Mouse (Mus musculus) myocyte (in vitro differentiated cells): ENCODE measurements around the gene Fkbp1a. TPM values are rescaled to one million over a fixed set of nuclear protein-coding genes. Genes with fewer than 3 reads are reported as not detected.

Source experiments
- H3K27me3 ChIP-seq: one replicate; pipeline ENCODE4 v1.6.1; 2011; ENCODE audit not compliant: control insufficient read depth, insufficient read depth, insufficient read length
- H3K36me3 ChIP-seq: one replicate; pipeline ENCODE4 v1.6.1; 2011; ENCODE audit not compliant: control insufficient read depth, insufficient read depth
- H3K4me2 ChIP-seq: one replicate; pipeline ENCODE4 v1.6.1; 2011; ENCODE audit warnings: low read depth, control low read depth
- H3K4me3 ChIP-seq: one replicate; pipeline ENCODE4 v1.5.1; 2011; ENCODE audit warnings: mild to moderate bottlenecking, control low read depth, moderate library complexity
- H3K79me2 ChIP-seq: one replicate; pipeline ENCODE4 v1.6.1; 2011; ENCODE audit not compliant: control insufficient read depth, insufficient read depth
- H3ac ChIP-seq: one replicate; pipeline ENCODE4 v1.6.1; 2011; ENCODE audit not compliant: control insufficient read depth, insufficient read length
- CEBPB ChIP-seq: IDR thresholded peaks from 2 replicates; pipeline ENCODE4 v1.6.1; 2011; ENCODE audit warnings: mild to moderate bottlenecking, moderate library complexity; ENCODE audit not compliant: poor library complexity, insufficient read depth, severe bottlenecking
- E2F4 ChIP-seq: IDR thresholded peaks from one replicate; pipeline ENCODE4 v1.6.1; 2011; ENCODE audit warnings: mild to moderate bottlenecking, control low read depth, moderate library complexity; ENCODE audit not compliant: insufficient read depth
- MAX ChIP-seq: IDR thresholded peaks from one replicate; pipeline ENCODE4 v1.6.1; 2011; ENCODE audit warnings: low read depth, mild to moderate bottlenecking, control low read depth
- MYOD1 ChIP-seq, 3 experiments: IDR thresholded peaks; one replicate each; pipeline ENCODE4 v1.6.1; 2011; ENCODE audit warnings: control low read depth in 2 of 3, low read depth in 2 of 3, mild to moderate bottlenecking in 2 of 3, moderate library complexity in 1 of 3; ENCODE audit not compliant: insufficient read length in 2 of 3, control insufficient read depth in 1 of 3
- MYOG ChIP-seq, 3 experiments: IDR thresholded peaks; one replicate each; pipeline ENCODE4 v1.6.1; 2011; ENCODE audit warnings: control low read depth in 2 of 3, low read depth in 2 of 3, mild to moderate bottlenecking in 2 of 3; ENCODE audit not compliant: insufficient read length in 2 of 3, control insufficient read depth in 1 of 3, insufficient read depth in 1 of 3
- POLR2A ChIP-seq: IDR thresholded peaks from one replicate; pipeline ENCODE4 v1.6.1; 2011; ENCODE audit warnings: low read depth, mild to moderate bottlenecking, control low read depth, moderate library complexity; ENCODE audit not compliant: insufficient read length
- POLR2AphosphoS2 ChIP-seq: IDR thresholded peaks from one replicate; pipeline ENCODE4 v1.6.1; 2011; ENCODE audit warnings: low read depth, control low read depth; ENCODE audit not compliant: insufficient read length
- REST ChIP-seq: IDR thresholded peaks from one replicate; pipeline ENCODE4 v1.6.1; 2011; ENCODE audit warnings: mild to moderate bottlenecking, control low read depth, moderate library complexity; ENCODE audit not compliant: insufficient read depth, insufficient read length
- SRF ChIP-seq: IDR thresholded peaks from one replicate; pipeline ENCODE4 v1.6.1; 2011; ENCODE audit warnings: low read depth; ENCODE audit not compliant: control insufficient read depth, insufficient read length
- TCF12 ChIP-seq: IDR thresholded peaks from one replicate; pipeline ENCODE4 v1.6.1; 2011; ENCODE audit warnings: mild to moderate bottlenecking, control low read depth; ENCODE audit not compliant: poor library complexity, insufficient read depth, severe bottlenecking
- TCF3 ChIP-seq: IDR thresholded peaks from one replicate; pipeline ENCODE4 v1.6.1; 2011; ENCODE audit warnings: low read depth, control low read depth; ENCODE audit not compliant: insufficient read length
- USF1 ChIP-seq: IDR thresholded peaks from one replicate; pipeline ENCODE4 v1.6.1; 2011; ENCODE audit warnings: low read depth, mild to moderate bottlenecking, control low read depth, moderate library complexity
- polyA plus RNA-seq: library from polyadenylated mRNA; unstranded; fragments of >200 nt; fragmentation: generic; extraction: Trizol; gene quantifications from one replicate; pipeline ENCODE4 v1.2.1, GENCODE M21; 2012; ENCODE audit warnings: missing spikeins

Fkbp1a gene
- polyA plus RNA-seq, 1 experiment: 389 TPM

- Histone ChIP-seq H3K27me3 (no peaks in the 10 kb centered on the region), H3K4me2 (no peak overlapping the region), H3K36me3 (peaks cover 55% of the 10 kb centered on the region), H3K79me2 (peaks cover under 1% of the 10 kb centered on the region), H3ac (no peak overlapping the region), H3K4me3 (no peak overlapping the region)
- TF ChIP-seq SRF: no peak
- no peak for TF ChIP-seq POLR2AphosphoS2
These were observed 38.1 kb upstream of the Fkbp1a start for GRCm38 (mm10) chr2:151504226-151504625.

DNA sequence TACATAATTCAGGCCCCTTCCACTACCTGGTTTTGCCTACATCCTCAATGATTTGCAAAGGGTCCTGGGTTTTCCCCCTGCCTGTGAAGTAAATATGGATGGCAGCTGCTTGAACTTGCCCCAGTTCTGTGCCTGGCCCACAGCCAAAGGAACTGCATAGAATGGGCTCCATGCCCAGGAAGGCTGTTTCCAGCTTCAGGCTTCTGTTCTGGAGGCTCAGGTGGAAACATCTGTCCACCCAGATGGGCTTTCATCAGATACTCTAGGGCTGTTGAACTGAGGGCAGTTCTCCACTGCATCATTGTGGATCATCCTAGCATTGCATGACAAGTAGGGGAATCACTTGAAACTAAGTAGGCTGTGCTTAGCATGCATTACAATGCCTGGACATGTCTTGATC lies 30.1 kb upstream of the Fkbp1a start:
- no peaks in the 10 kb centered on the region for H3K79me2 ChIP-seq
- peaks cover 44% of the 10 kb centered on the region for H3K36me3 ChIP-seq
- H3ac ChIP-seq: no peak overlapping the region
- H3K4me2 ChIP-seq: no peak overlapping the region
- no peaks in the 10 kb centered on the region for H3K27me3 ChIP-seq
- H3K4me3 ChIP-seq: no peak overlapping the region
- TF ChIP-seq MYOG (IDR thresholded peaks at IDR 0.05; ENCODE audit: control insufficient read depth in 1 of 3, insufficient read depth in 1 of 3, insufficient read length in 2 of 3, low read depth in 2 of 3) (no peak), REST (no peak), TCF12 (no peak), POLR2A (no peak), MAX (no peak), SRF (no peak), POLR2AphosphoS2 (no peak), TCF3 (no peak), CEBPB (no peak), USF1 (no peak), MYOD1 (IDR thresholded peaks at IDR 0.05; ENCODE audit: control insufficient read depth in 1 of 3, insufficient read length in 2 of 3, low read depth in 2 of 3) (no peak), E2F4 (no peak)

- TF ChIP-seq MAX: no peak
- TF ChIP-seq REST: no peak
- TF ChIP-seq TCF3: no peak
- no peak overlapping the region for H3K4me2 ChIP-seq
- no peak overlapping the region for H3K4me3 ChIP-seq
- peaks cover 43% of the 10 kb centered on the region for H3K36me3 ChIP-seq
- no peaks in the 10 kb centered on the region for H3K27me3 ChIP-seq
- no peaks in the 10 kb centered on the region for H3K79me2 ChIP-seq
- no peak overlapping the region for H3ac ChIP-seq
These were observed 28.6 kb upstream of the Fkbp1a start for GRCm38 (mm10) chr2:151513525-151514285.

- H3K36me3 ChIP-seq: peaks cover 19% of the 10 kb centered on the region
- no peak overlapping the region for H3K4me3 ChIP-seq
- TF ChIP-seq POLR2AphosphoS2 (no peak), USF1 (no peak), SRF (no peak), MYOG (IDR thresholded peaks at IDR 0.05; ENCODE audit: control insufficient read depth in 1 of 3, insufficient read depth in 1 of 3, insufficient read length in 2 of 3, low read depth in 2 of 3) (no peak), MYOD1 (IDR thresholded peaks at IDR 0.05; ENCODE audit: control insufficient read depth in 1 of 3, insufficient read length in 2 of 3, low read depth in 2 of 3) (no peak), TCF3 (no peak), REST (no peak), MAX (no peak), E2F4 (no peak), TCF12 (no peak), CEBPB (no peak)
These were observed 23.3 kb upstream of the Fkbp1a start for GRCm38 (mm10) chr2:151519000-151519399.

GRCm38 (mm10) chr2:151524324-151525041 lies 17.8 kb upstream of the Fkbp1a start:
- Histone ChIP-seq H3K4me3 (no peak overlapping the region), H3K4me2 (no peak overlapping the region), H3K79me2 (no peaks in the 10 kb centered on the region), H3K27me3 (no peaks in the 10 kb centered on the region), H3ac (no peak overlapping the region), H3K36me3 (peaks cover 6% of the 10 kb centered on the region)
- TF ChIP-seq POLR2A (no peak), SRF (no peak), TCF12 (no peak)

More at GRCm38 (mm10) chr2:151519000-151519399, 23.3 kb upstream of the Fkbp1a start:
- no peak overlapping the region for H3ac ChIP-seq
- H3K79me2 ChIP-seq: no peaks in the 10 kb centered on the region
- H3K27me3 ChIP-seq: no peaks in the 10 kb centered on the region
- H3K4me2 ChIP-seq: no peak overlapping the region
